In the genomic region with DNA sequence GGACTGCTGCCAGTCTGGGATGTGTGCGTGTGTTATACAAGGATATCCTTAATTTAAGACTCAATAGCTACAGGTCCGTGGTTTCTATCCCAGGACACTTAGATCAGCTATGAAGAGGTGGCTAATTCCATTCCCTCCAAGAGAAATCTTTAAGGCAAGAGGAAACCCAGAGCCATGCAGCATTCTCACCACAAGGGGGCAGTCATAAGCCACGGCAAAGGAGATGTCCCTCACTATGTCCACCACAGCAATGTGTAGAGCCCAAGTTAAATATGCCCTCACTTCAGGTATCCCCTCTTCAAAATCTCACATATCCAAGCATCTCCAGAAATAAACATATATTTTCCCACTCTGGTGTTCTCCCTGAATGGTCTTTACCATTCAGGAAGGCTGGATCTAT, we compare ENCODE assay signal across 9 mouse cellular contexts. TPM values are rescaled to one million over a fixed set of nuclear protein-coding genes. Genes with fewer than 3 reads are reported as not detected.
DNase-seq lines count a peak whose midpoint lies in the region; ATAC-seq and TF ChIP-seq lines count a peak whose summit lies in the region.
"Had no signal": no experiment of that assay in that cellular context is flagged by ENCODE, and none has a peak within 500 bp of the region (broad histone marks: within the 10 kb centered on the region; RNA-seq: fewer than 3 reads in every experiment).

No protein-coding gene starts in this region.

- ATAC-seq in granulocyte monocyte progenitor cell, adult 5-6 weeks (replicated peaks; ENCODE audit: poor library complexity, severe bottlenecking) = peak; percentile 83
- ATAC-seq in lung, embryonic 16.5 days (ENCODE audit: low read depth) = peak; percentile 59; the same call in 1 of the 2 replicates

- 10% methylated on average over 3 of the region's 3 CpGs for WGBS in lung, embryonic 16.5 days

- no peak overlapping the region for H3K27ac ChIP-seq in CH12.LX (ENCODE audit: insufficient read depth, low read depth)
- no peak overlapping the region for H3K27ac ChIP-seq in lung, embryonic 16.5 days (ENCODE audit: low read length)
- H3K27ac ChIP-seq: liver, embryonic 15.5 days had no signal

- peak; percentile 95 to 99 for TF ChIP-seq CTCF in CH12.LX (conservative IDR thresholded peaks at IDR 0.05 in 1 of 2, IDR thresholded peaks at IDR 0.05 in 1 of 2; ENCODE audit: low read depth in 2 of 2, low read length in 2 of 2)

- no peaks in the 10 kb centered on the region for H3K9me3 ChIP-seq in CH12.LX (replicated peaks; ENCODE audit: low read length)
- no peaks in the 10 kb centered on the region for H3K9me3 ChIP-seq in lung, embryonic 16.5 days (ENCODE audit: control insufficient read depth, low read length)
- H3K9me3 ChIP-seq: liver, embryonic 15.5 days had no signal

- H3K79me2 ChIP-seq in CH12.LX (replicated peaks; ENCODE audit: control insufficient read depth, extremely low read depth, insufficient read depth, poor library complexity, severe bottlenecking) = no peaks in the 10 kb centered on the region

- no peak overlapping the region for H3K4me2 ChIP-seq in CH12.LX (ENCODE audit: insufficient read depth, low read depth, poor library complexity, severe bottlenecking)
- H3K4me2 ChIP-seq in lung, embryonic 16.5 days (ENCODE audit: low read depth, low read length) = no peak overlapping the region
- H3K4me2 ChIP-seq: liver, embryonic 15.5 days had no signal

- no peak overlapping the region for H3K4me3 ChIP-seq in CH12.LX (replicated peaks in 1 of 3; ENCODE audit: low read depth in 2 of 3, low read length in 2 of 3, poor library complexity in 1 of 3)
- no peak overlapping the region for H3K4me3 ChIP-seq in lung, embryonic 16.5 days (ENCODE audit: low read length)
- H3K4me3 ChIP-seq: liver, embryonic 15.5 days had no signal

- TF ChIP-seq EP300 in CH12.LX (IDR thresholded peaks at IDR 0.05; ENCODE audit: low read length) = no peak

- no peak overlapping the region for H3K9ac ChIP-seq in CH12.LX (ENCODE audit: insufficient read depth, low read depth)
- no peak overlapping the region for H3K9ac ChIP-seq in lung, embryonic 16.5 days (ENCODE audit: low read length)
- H3K9ac ChIP-seq: liver, embryonic 15.5 days had no signal

- in situ Hi-C loops in CH12.LX (cut with MboI; ENCODE audit: low pct_ligation_motif_present, low pct_unique_long_range_greater_than_20kb, low sequenced_read_pairs) = loop anchor here (10.0 to 25.0 kb wide), 2 partner anchors 347 to 559 kb away; no protein-coding TSS in a partner anchor

- H3K4me1 ChIP-seq in CH12.LX (ENCODE audit: control insufficient read depth in 1 of 2, insufficient read depth in 2 of 2) = peaks cover 13 to 20% of the 10 kb centered on the region in 2 experiments
- H3K4me1 ChIP-seq in lung, embryonic 16.5 days (replicated peaks; ENCODE audit: control insufficient read depth, insufficient read depth, low read length) = no peaks in the 10 kb centered on the region
- H3K4me1 ChIP-seq: liver, embryonic 15.5 days had no signal

- dilution Hi-C loops in CH12.LX (cut with MboI; ENCODE audit: extremely low pct_ligation_motif_present, extremely low pct_unique_long_range_greater_than_20kb, low sequenced_read_pairs) = no loop called here

- DNase-seq in CH12.LX (ENCODE audit: extremely low read depth) (peak; percentile 79), adipocyte (ENCODE audit: low spot score) (peak; percentile 85)
- DNase-seq in embryo, embryonic 10 days (ENCODE audit: low spot score) = peak; percentile 89
- DNase-seq in layer of hippocampus, adult 18-20 months (ENCODE audit: low spot score in 2 of 2) = peak; percentile 76 to 86
- peak; percentile 85 for DNase-seq in retina, postnatal 1 day
- DNase-seq in urinary bladder, postnatal 4 days (ENCODE audit: low spot score in 2 of 2) = peak; percentile 50 to 78

- H3K36me3 ChIP-seq in CH12.LX (replicated peaks in 1 of 2; ENCODE audit: control insufficient read depth in 1 of 2, insufficient read depth in 1 of 2, low read length in 1 of 2) = peaks cover 7 to 36% of the 10 kb centered on the region in 2 experiments
- H3K36me3 ChIP-seq in lung, embryonic 16.5 days (ENCODE audit: control insufficient read depth, insufficient read depth, low read length) = 0 out of 2 replicates have a peak, but pooled peaks cover 2% of the 10 kb centered on the region
- H3K36me3 ChIP-seq: liver, embryonic 15.5 days had no signal

- TF ChIP-seq POLR2A in CH12.LX (IDR thresholded peaks at IDR 0.05; ENCODE audit: low read depth, low read length) = no peak

- peak; percentile 97 for TF ChIP-seq RAD21 in CH12.LX (IDR thresholded peaks at IDR 0.05; ENCODE audit: low read depth, low read length)

- no peaks in the 10 kb centered on the region for H3K27me3 ChIP-seq in CH12.LX (replicated peaks)
- no peaks in the 10 kb centered on the region for H3K27me3 ChIP-seq in lung, embryonic 16.5 days (ENCODE audit: control insufficient read depth, insufficient read depth, low read depth, low read length)
- H3K27me3 ChIP-seq: liver, embryonic 15.5 days had no signal

TF ChIP-seq in CH12.LX, 34 proteins besides CTCF, POLR2A, EP300 and RAD21:
- TF ChIP-seq ZC3H11A (IDR thresholded peaks at IDR 0.05; ENCODE audit: low read depth, low read length) = peak; percentile 64
- TF ChIP-seq SMC3 (IDR thresholded peaks at IDR 0.05; ENCODE audit: low read depth, low read length) = peak; percentile 82
- 0 out of 2 replicates have a peak, but pooled peaks have one; percentile 4 for TF ChIP-seq MAFK (IDR thresholded peaks at IDR 0.05; ENCODE audit: insufficient replicate concordance, low read length)
- TF ChIP-seq MYC (IDR thresholded peaks at IDR 0.05; ENCODE audit: low read depth, low read length) = peak; percentile 41; the same call in 1 of the 2 replicates
- TF ChIP-seq KAT2A (IDR thresholded peaks at IDR 0.05; ENCODE audit: insufficient replicate concordance, low read length) = no peak
- 0 out of 2 replicates have a peak, but pooled peaks have one; percentile 22 for TF ChIP-seq E2F4 (IDR thresholded peaks at IDR 0.05; ENCODE audit: insufficient replicate concordance, low read depth, low read length)
- TF ChIP-seq NRF1 (IDR thresholded peaks at IDR 0.05; ENCODE audit: low read depth, low read length) = no peak
- peak; percentile 31; the same call in 1 of the 2 replicates for TF ChIP-seq NELFE (IDR thresholded peaks at IDR 0.05; ENCODE audit: low read depth, low read length)
- TF ChIP-seq JUND (conservative IDR thresholded peaks at IDR 0.05; ENCODE audit: low read depth, low read length) = no peak
- no peak for TF ChIP-seq USF2 (conservative IDR thresholded peaks at IDR 0.05; ENCODE audit: low read depth, low read length)
- no peak for TF ChIP-seq ZNF384 (IDR thresholded peaks at IDR 0.05; ENCODE audit: low read depth, low read length)

RNA-seq across cellular contexts. Expression of gene Crb2, which starts 39.6 kb away (rescaled TPM):
- total RNA-seq in CH12.LX (2012; rRNA removed) = 0.04 and 0.13 TPM in 2 replicates
- not detected in 2 replicates for total RNA-seq in CH12.LX (2014; rRNA removed)
- 0.07 TPM in 2 replicates for polyA plus RNA-seq in CH12.LX (2012; ENCODE audit: insufficient read length, low read depth)
- not detected in 2 replicates for total RNA-seq in granulocyte monocyte progenitor cell, adult 5-6 weeks (2014; fragmentation: Nextera tagmentation)
- not detected in 2 replicates for total RNA-seq in granulocyte monocyte progenitor cell, adult 5-6 weeks (2017)
- 1 to 10 TPM; 2.8 to 3.1 TPM for total RNA-seq in layer of hippocampus, adult 18-20 months (2021)
- polyA plus RNA-seq in lung, embryonic 16.5 days (2015; fragmentation: Nextera tagmentation; extraction: Ambion mirVana) = 0.77 and 0.88 TPM in 2 replicates
